In the genomic region with DNA sequence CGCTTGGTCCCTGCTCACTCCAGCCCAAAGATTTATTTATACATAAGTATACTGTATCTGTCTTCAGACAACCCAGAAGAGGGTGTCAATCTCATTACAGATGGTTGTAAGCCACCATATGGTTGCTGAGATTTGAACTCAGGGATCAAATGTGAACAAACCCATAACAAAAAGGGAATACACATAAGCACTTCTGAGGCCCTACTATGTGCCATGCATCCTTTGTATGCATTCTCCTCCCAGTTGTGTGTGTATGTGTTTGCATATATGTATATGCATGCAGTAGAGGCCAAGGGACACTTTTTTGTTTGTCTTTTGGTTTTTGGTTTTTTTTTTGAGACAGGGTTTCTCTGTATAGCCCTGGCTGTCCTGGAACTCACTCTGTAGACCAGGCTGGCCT, we compare ENCODE assay signal across 38 mouse cellular contexts. TPM values are rescaled to one million over a fixed set of nuclear protein-coding genes. Genes with fewer than 3 reads are reported as not detected.
"Had no signal": no experiment of that assay in that cellular context is flagged by ENCODE, and none has a peak within 500 bp of the region (broad histone marks: within the 10 kb centered on the region; RNA-seq: fewer than 3 reads in every experiment).

No protein-coding gene starts in this region.

- H3K9me3 ChIP-seq: heart, embryonic 10.5 days; heart, embryonic 12.5 days; heart, embryonic 13.5 days; heart, embryonic 15.5 days; hindbrain, embryonic 10.5 days; hindbrain, embryonic 12.5 days; hindbrain, embryonic 13.5 days; hindbrain, embryonic 15.5 days; intestine, embryonic 15.5 days; kidney, embryonic 15.5 days had no signal

- H3K36me3 ChIP-seq: heart, embryonic 10.5 days; heart, embryonic 12.5 days; heart, embryonic 13.5 days; heart, embryonic 15.5 days; hindbrain, embryonic 12.5 days; hindbrain, embryonic 15.5 days; intestine, embryonic 15.5 days; kidney, embryonic 15.5 days had no signal

- DNase-seq: heart, postnatal 10 days; heart, postnatal 14 days; heart, postnatal 36 days; heart, postnatal 4 days; kidney, adult 11 months; kidney, adult 18-20 months; kidney, adult 2 months; kidney, adult 8-10 months; kidney, adult 9 months; kidney, postnatal 10 days; kidney, postnatal 14 days; kidney, postnatal 25 days; kidney, postnatal 36 days; kidney, postnatal 4 days; layer of hippocampus, adult 9-11 months; layer of hippocampus, postnatal 36 days had no signal

- H3K4me2 ChIP-seq: heart, embryonic 11.5 days; heart, embryonic 12.5 days; heart, embryonic 13.5 days; heart, embryonic 15.5 days; hindbrain, embryonic 12.5 days; hindbrain, embryonic 13.5 days; hindbrain, embryonic 14.5 days; hindbrain, embryonic 15.5 days; intestine, embryonic 15.5 days; kidney, embryonic 15.5 days had no signal

- H3K4me3 ChIP-seq: heart, embryonic 10.5 days; heart, embryonic 12.5 days; heart, embryonic 13.5 days; heart, embryonic 15.5 days; hindbrain, embryonic 10.5 days; hindbrain, embryonic 12.5 days; hindbrain, embryonic 13.5 days; hindbrain, embryonic 15.5 days; intestine, embryonic 15.5 days; kidney, embryonic 15.5 days; layer of hippocampus, adult 2 months; left cerebral cortex, adult 2 months had no signal

- H3K27ac ChIP-seq: heart, embryonic 10.5 days; heart, embryonic 13.5 days; heart, embryonic 15.5 days; hindbrain, embryonic 10.5 days; hindbrain, embryonic 12.5 days; hindbrain, embryonic 13.5 days; hindbrain, embryonic 14.5 days; hindbrain, embryonic 15.5 days; hindbrain, postnatal 0 days; intestine, embryonic 15.5 days; kidney, embryonic 15.5 days; kidney, postnatal 0 days; layer of hippocampus, adult 2 months; left cerebral cortex, adult 2 months had no signal

- H3K9ac ChIP-seq: heart, embryonic 12.5 days; heart, embryonic 13.5 days; heart, embryonic 15.5 days; hindbrain, embryonic 12.5 days; hindbrain, embryonic 13.5 days; hindbrain, embryonic 14.5 days; hindbrain, embryonic 15.5 days; intestine, embryonic 15.5 days; kidney, embryonic 15.5 days had no signal

- ATAC-seq: hindbrain, embryonic 16.5 days; hindbrain, postnatal 0 days; inflammation-experienced regulatory T-cells, adult 6 months; intestine, embryonic 15.5 days; intestine, embryonic 16.5 days; intestine, postnatal 0 days had no signal

- H3K27me3 ChIP-seq: heart, embryonic 12.5 days; heart, embryonic 13.5 days; heart, embryonic 15.5 days; hindbrain, embryonic 12.5 days; hindbrain, embryonic 13.5 days; hindbrain, embryonic 15.5 days; intestine, embryonic 15.5 days; kidney, embryonic 15.5 days had no signal

RNA-seq across cellular contexts. Expression of gene Foxj1, which starts 31.4 kb away (rescaled TPM):
- total RNA-seq: heart, postnatal 10 days; heart, postnatal 25 days; heart, postnatal 36 days; hematopoietic stem cell, adult 5-6 weeks had no signal
- polyA plus RNA-seq: inflammation-experienced regulatory T-cells, adult 6 months had no signal
